In genomic region chr6:116628095-116628494, GRCm38 (mm10) we compare ENCODE assay signal across 10 mouse cellular contexts. TPM values are rescaled to one million over a fixed set of nuclear protein-coding genes. Genes with fewer than 3 reads are reported as not detected.
DNase-seq lines count a peak whose midpoint lies in the region; ATAC-seq lines count a peak whose summit lies in the region.
"Had no signal": no experiment of that assay in that cellular context is flagged by ENCODE, and none has a peak within 500 bp of the region (broad histone marks: within the 10 kb centered on the region; RNA-seq: fewer than 3 reads in every experiment).

No protein-coding gene starts in this region.

- peak overlapping the region; percentile 66 for H3K4me2 ChIP-seq in heart, embryonic 15.5 days
- H3K4me2 ChIP-seq in hindbrain, embryonic 13.5 days = peak overlapping the region; percentile 73
- peak overlapping the region; percentile 74 for H3K4me2 ChIP-seq in midbrain, embryonic 13.5 days (replicated peaks)

- H3K4me3 ChIP-seq in heart, embryonic 15.5 days = peak overlapping the region; percentile 79
- peak overlapping the region; percentile 97 for H3K4me3 ChIP-seq in brown adipose tissue, adult 24 weeks (ENCODE audit: insufficient read depth, low read depth, low read length)
- H3K4me3 ChIP-seq in hindbrain, embryonic 13.5 days = peak overlapping the region; percentile 84
- peak overlapping the region; percentile 87 for H3K4me3 ChIP-seq in midbrain, embryonic 13.5 days (replicated peaks)

- H3K4me1 ChIP-seq in heart, embryonic 15.5 days (replicated peaks) = peaks cover 13% of the 10 kb centered on the region; the same call in 1 of the 2 replicates
- no peaks in the 10 kb centered on the region; the same call in 1 of the 2 replicates for H3K4me1 ChIP-seq in brown adipose tissue, adult 24 weeks (ENCODE audit: control insufficient read depth, insufficient read depth, insufficient read length, low read length)
- peaks cover 32% of the 10 kb centered on the region for H3K4me1 ChIP-seq in hindbrain, embryonic 13.5 days (replicated peaks)
- H3K4me1 ChIP-seq in midbrain, embryonic 13.5 days (replicated peaks) = peaks cover 26% of the 10 kb centered on the region

- intact Hi-C loops in heart, postnatal 10 days (cut with DNase I) = no loop called here

- peaks cover 21% of the 10 kb centered on the region for H3K36me3 ChIP-seq in heart, embryonic 15.5 days
- H3K36me3 ChIP-seq in hindbrain, embryonic 13.5 days = peaks cover 20% of the 10 kb centered on the region
- H3K36me3 ChIP-seq in midbrain, embryonic 13.5 days = peaks cover 18% of the 10 kb centered on the region
- H3K36me3 ChIP-seq: G1E had no signal

- DNase-seq in heart, postnatal 10 days = no peak
- no peak for DNase-seq in gastrocnemius, postnatal 25 days
- no peak for DNase-seq in cerebellum, postnatal 36 days

- peak overlapping the region; percentile 82 for H3K9ac ChIP-seq in heart, embryonic 15.5 days
- peak overlapping the region; percentile 99 for H3K9ac ChIP-seq in hindbrain, embryonic 13.5 days
- H3K9ac ChIP-seq in midbrain, embryonic 13.5 days (replicated peaks) = peak overlapping the region; percentile 98

- H3K27me3 ChIP-seq in heart, embryonic 15.5 days = no peaks in the 10 kb centered on the region
- H3K27me3 ChIP-seq in hindbrain, embryonic 13.5 days = no peaks in the 10 kb centered on the region
- H3K27me3 ChIP-seq in midbrain, embryonic 13.5 days = no peaks in the 10 kb centered on the region

- 16% methylated on average over 9 of the region's 9 CpGs for WGBS in heart, embryonic 15.5 days
- WGBS in hindbrain, embryonic 13.5 days = 16% methylated on average over 9 of the region's 9 CpGs
- WGBS in midbrain, embryonic 13.5 days = 12% methylated on average over 9 of the region's 9 CpGs

- ATAC-seq in heart, embryonic 15.5 days (replicated peaks; ENCODE audit: insufficient number of reproducible peaks, insufficient read depth, low FRiP score, low read depth) = no peak
- no peak for ATAC-seq in hindbrain, embryonic 13.5 days (ENCODE audit: low FRiP score)
- no peak for ATAC-seq in midbrain, embryonic 13.5 days
- no peak for ATAC-seq in activated CD4-positive, CD25-positive, alpha-beta regulatory T cell, adult 4 months

- no peaks in the 10 kb centered on the region for H3K9me3 ChIP-seq in heart, embryonic 15.5 days (replicated peaks)
- no peaks in the 10 kb centered on the region for H3K9me3 ChIP-seq in hindbrain, embryonic 13.5 days
- H3K9me3 ChIP-seq in midbrain, embryonic 13.5 days = no peaks in the 10 kb centered on the region

- H3K27ac ChIP-seq in heart, embryonic 15.5 days = peak overlapping the region; percentile 85
- peak overlapping the region; percentile 65; the same call in 1 of the 2 replicates for H3K27ac ChIP-seq in brown adipose tissue, adult 24 weeks (replicated peaks; ENCODE audit: low read depth, low read length)
- H3K27ac ChIP-seq in hindbrain, embryonic 13.5 days = peak overlapping the region; percentile 97
- peak overlapping the region; percentile 96 for H3K27ac ChIP-seq in midbrain, embryonic 13.5 days

RNA-seq across cellular contexts. Expression of gene Zfp422, which starts 0.7 kb away (rescaled TPM):
- 74.8 and 81.6 TPM in 2 replicates for polyA plus RNA-seq in heart, embryonic 15.5 days (2015; fragmentation: Nextera tagmentation; extraction: Ambion mirVana)
- 10 to 100 TPM; 33.9 to 38.5 TPM for total RNA-seq in heart, postnatal 10 days (2021)
- polyA plus RNA-seq in brown adipose tissue, adult 24 weeks (2012; ENCODE audit: insufficient read depth, insufficient read length, missing spikeins) = 10.3 and 10.9 TPM in 2 replicates
- 181 and 187 TPM in 2 replicates for polyA plus RNA-seq in hindbrain, embryonic 13.5 days (2015; fragmentation: Nextera tagmentation; extraction: Ambion mirVana)
- 237 and 241 TPM in 2 replicates for polyA plus RNA-seq in midbrain, embryonic 13.5 days (2015; fragmentation: Nextera tagmentation; extraction: Ambion mirVana)
- 1 to 10 TPM; 7.9 to 8.4 TPM for total RNA-seq in gastrocnemius, postnatal 25 days (2021)
- 10 to 100 TPM; 32.3 to 36.6 TPM for polyA plus RNA-seq in activated CD4-positive, CD25-positive, alpha-beta regulatory T cell, adult 4 months (2017; shearing (Covaris generic))
- polyA plus RNA-seq: G1E had no signal

RNA-seq across cellular contexts. Expression of gene Depp1, which starts 22.3 kb away (rescaled TPM):
- polyA plus RNA-seq in heart, embryonic 15.5 days (2015; fragmentation: Nextera tagmentation; extraction: Ambion mirVana) = 45.9 and 54.2 TPM in 2 replicates
- 10 to 100 TPM; 41.6 to 75.0 TPM for total RNA-seq in heart, postnatal 10 days (2021)
- 39.6 and 45.2 TPM in 2 replicates for polyA plus RNA-seq in brown adipose tissue, adult 24 weeks (2012; ENCODE audit: insufficient read depth, insufficient read length, missing spikeins)
- polyA plus RNA-seq in hindbrain, embryonic 13.5 days (2015; fragmentation: Nextera tagmentation; extraction: Ambion mirVana) = 8.0 and 9.2 TPM in 2 replicates
- 5.0 and 6.0 TPM in 2 replicates for polyA plus RNA-seq in midbrain, embryonic 13.5 days (2015; fragmentation: Nextera tagmentation; extraction: Ambion mirVana)
- 1 to 10 TPM; 1.5 to 7.2 TPM for total RNA-seq in gastrocnemius, postnatal 25 days (2021)
- polyA plus RNA-seq in activated CD4-positive, CD25-positive, alpha-beta regulatory T cell, adult 4 months (2017; shearing (Covaris generic)) = under 1 TPM; 0.36 to 0.37 TPM
- total RNA-seq: G1E had no signal
- polyA plus RNA-seq: G1E had no signal

RNA-seq across cellular contexts. Expression of gene Olfr215, which starts 44.1 kb away (rescaled TPM):
- not detected in 2 replicates for polyA plus RNA-seq in heart, embryonic 15.5 days (2015; fragmentation: Nextera tagmentation; extraction: Ambion mirVana)
- not detected for total RNA-seq in heart, postnatal 10 days (2021)
- not detected in 2 replicates for polyA plus RNA-seq in brown adipose tissue, adult 24 weeks (2012; ENCODE audit: insufficient read depth, insufficient read length, missing spikeins)
- not detected in 2 replicates for polyA plus RNA-seq in hindbrain, embryonic 13.5 days (2015; fragmentation: Nextera tagmentation; extraction: Ambion mirVana)
- polyA plus RNA-seq in midbrain, embryonic 13.5 days (2015; fragmentation: Nextera tagmentation; extraction: Ambion mirVana) = not detected in 2 replicates
- total RNA-seq in gastrocnemius, postnatal 25 days (2021) = not detected
- not detected for polyA plus RNA-seq in activated CD4-positive, CD25-positive, alpha-beta regulatory T cell, adult 4 months (2017; shearing (Covaris generic))
- total RNA-seq: megakaryocyte progenitor cell, adult 5-6 weeks had no signal
- polyA plus RNA-seq: G1E had no signal

RNA-seq across cellular contexts. Expression of gene Rassf4, which starts 45.7 kb away (rescaled TPM):
- 6.5 and 7.3 TPM in 2 replicates for polyA plus RNA-seq in heart, embryonic 15.5 days (2015; fragmentation: Nextera tagmentation; extraction: Ambion mirVana)
- 1 to 10 TPM; 5.0 to 6.5 TPM for total RNA-seq in heart, postnatal 10 days (2021)
- 3.6 and 4.2 TPM in 2 replicates for polyA plus RNA-seq in brown adipose tissue, adult 24 weeks (2012; ENCODE audit: insufficient read depth, insufficient read length, missing spikeins)
- polyA plus RNA-seq in hindbrain, embryonic 13.5 days (2015; fragmentation: Nextera tagmentation; extraction: Ambion mirVana) = 23.0 and 33.3 TPM in 2 replicates
- polyA plus RNA-seq in midbrain, embryonic 13.5 days (2015; fragmentation: Nextera tagmentation; extraction: Ambion mirVana) = 15.3 and 21.8 TPM in 2 replicates
- total RNA-seq in gastrocnemius, postnatal 25 days (2021) = 1 to 10 TPM; 1.2 to 2.3 TPM
- 1 to 10 TPM; 2.5 to 3.8 TPM for polyA plus RNA-seq in activated CD4-positive, CD25-positive, alpha-beta regulatory T cell, adult 4 months (2017; shearing (Covaris generic))
- polyA plus RNA-seq: G1E had no signal
